Mouse (Mus musculus) hindbrain, embryonic 12.5 days (tissue): Measurements from ENCODE around the gene Ugt1a9. TPM values are rescaled to one million over a fixed set of nuclear protein-coding genes. Genes with fewer than 3 reads are reported as not detected.
A peak's percentile ranks its signal among the peaks of the same experiment; 100 is the strongest.

ENCODE experiments used
- ATAC-seq: fragments of 200-750 bp; cut with Nextera tagmentation; 2 replicates; pipeline ENCODE4 v1.8.0; 2017; ENCODE audit warnings: moderate TSS enrichment; ENCODE audit not compliant: low FRiP score
- H3K27ac ChIP-seq: fragments of 300-500 bp; sonication (generic); 2 replicates; pipeline ENCODE4 v1.5.1; 2016; ENCODE audit warnings: mild to moderate bottlenecking
- H3K27me3 ChIP-seq: fragments of 300-500 bp; sonication (generic); 2 replicates; pipeline ENCODE4 v1.6.1; 2016; ENCODE audit warnings: mild to moderate bottlenecking
- H3K36me3 ChIP-seq: fragments of 300-500 bp; sonication (generic); 2 replicates; pipeline ENCODE4 v1.6.1; 2016; ENCODE audit warnings: mild to moderate bottlenecking
- H3K4me1 ChIP-seq: fragments of 300-500 bp; sonication (generic); 2 replicates; pipeline ENCODE4 v1.6.1; 2016
- H3K4me2 ChIP-seq: fragments of 300-500 bp; sonication (generic); replicated peaks from 2 replicates; pipeline ENCODE4 v1.6.1; 2016; ENCODE audit warnings: mild to moderate bottlenecking
- H3K4me3 ChIP-seq: fragments of 300-500 bp; sonication (generic); 2 replicates; pipeline ENCODE4 v1.5.1; 2016; ENCODE audit warnings: mild to moderate bottlenecking
- H3K9ac ChIP-seq: fragments of 300-500 bp; sonication (generic); 2 replicates; pipeline ENCODE4 v1.6.1; 2016; ENCODE audit warnings: mild to moderate bottlenecking, moderate library complexity
- H3K9me3 ChIP-seq: fragments of 300-500 bp; sonication (generic); replicated peaks from 2 replicates; pipeline ENCODE4 v1.6.1; 2016; ENCODE audit warnings: mild to moderate bottlenecking
- WGBS: fragments of 180-500 bp; shearing (Covaris S2); methylation state at CpG from one replicate; pipeline ENCODE4 v1.1.7; 2016; 5-methylcytosine and 5-hydroxymethylcytosine counted together
- polyA plus RNA-seq: library from polyadenylated mRNA; unstranded; fragments of >200 nt; fragmentation: Nextera tagmentation; extraction: Ambion mirVana; gene quantifications from 2 replicates; pipeline ENCODE4 v1.2.1, GENCODE M21; 2016

Gene Ugt1a9
- polyA plus RNA-seq, 1 experiment from 2014 or later: not detected

- Histone ChIP-seq H3K27me3 (no peaks in the 10 kb centered on the region), H3K4me3 (no peak overlapping the region), H3K9me3 (peaks cover 43% of the 10 kb centered on the region), H3K4me2 (no peak overlapping the region), H3K36me3 (peaks cover 80% of the 10 kb centered on the region), H3K27ac (no peak overlapping the region), H3K9ac (no peak overlapping the region), H3K4me1 (no peaks in the 10 kb centered on the region)
- ATAC-seq: no peak
- 83% methylated on average over 4 of the region's 4 CpGs for WGBS
Measured at GRCm38 (mm10) chr1:88262255-88262654, 191.7 kb downstream of the Ugt1a9 start.

GRCm38 (mm10) chr1:88262961-88263360 is 192.4 kb downstream of the Ugt1a9 start:
- peaks cover 36% of the 10 kb centered on the region for H3K9me3 ChIP-seq
- H3K4me3 ChIP-seq: no peak overlapping the region
- H3K36me3 ChIP-seq: peaks cover 87% of the 10 kb centered on the region
- no peaks in the 10 kb centered on the region for H3K27me3 ChIP-seq
- ATAC-seq: no peak
- H3K4me2 ChIP-seq: no peak overlapping the region
- H3K4me1 ChIP-seq: no peaks in the 10 kb centered on the region
- no peak overlapping the region for H3K27ac ChIP-seq
- H3K9ac ChIP-seq: no peak overlapping the region
- 78% methylated on average over 6 of the region's 6 CpGs for WGBS

GRCm38 (mm10) chr1:88263778-88264177 is 193.2 kb downstream of the Ugt1a9 start:
- no peak overlapping the region for H3K9ac ChIP-seq
- no peaks in the 10 kb centered on the region for H3K4me1 ChIP-seq
- no peak for ATAC-seq
- no peak overlapping the region for H3K4me2 ChIP-seq
- WGBS: 92% methylated on average over 5 of the region's 5 CpGs
- peaks cover 30% of the 10 kb centered on the region for H3K9me3 ChIP-seq
- H3K36me3 ChIP-seq: peaks cover 95% of the 10 kb centered on the region
- no peaks in the 10 kb centered on the region for H3K27me3 ChIP-seq
- no peak overlapping the region for H3K4me3 ChIP-seq
- H3K27ac ChIP-seq: no peak overlapping the region

- no peak overlapping the region for H3K4me3 ChIP-seq
- no peak overlapping the region for H3K9ac ChIP-seq
- 92% methylated on average over 7 of the region's 7 CpGs for WGBS
- peaks cover 27% of the 10 kb centered on the region for H3K9me3 ChIP-seq
- H3K4me2 ChIP-seq: no peak overlapping the region
- H3K27me3 ChIP-seq: no peaks in the 10 kb centered on the region
- H3K36me3 ChIP-seq: peaks cover 99% of the 10 kb centered on the region
- no peak for ATAC-seq
- no peak overlapping the region for H3K27ac ChIP-seq
- H3K4me1 ChIP-seq: no peaks in the 10 kb centered on the region
Measured at GRCm38 (mm10) chr1:88264237-88264868, 193.8 kb downstream of the Ugt1a9 start.

GRCm38 (mm10) chr1:88264869-88265240 is 194.3 kb downstream of the Ugt1a9 start:
- Histone ChIP-seq H3K9ac (no peak overlapping the region), H3K36me3 (peaks cover 99% of the 10 kb centered on the region), H3K27ac (no peak overlapping the region), H3K27me3 (no peaks in the 10 kb centered on the region), H3K9me3 (peaks cover 22% of the 10 kb centered on the region), H3K4me2 (no peak overlapping the region), H3K4me3 (no peak overlapping the region), H3K4me1 (no peaks in the 10 kb centered on the region)
- 77% methylated on average over 4 of the region's 4 CpGs for WGBS
- no peak for ATAC-seq

- Histone ChIP-seq H3K4me3 (no peak overlapping the region), H3K4me1 (no peaks in the 10 kb centered on the region), H3K27me3 (no peaks in the 10 kb centered on the region), H3K36me3 (peaks cover 89% of the 10 kb centered on the region), H3K4me2 (no peak overlapping the region), H3K9ac (no peak overlapping the region), H3K9me3 (peaks cover 17% of the 10 kb centered on the region; the same call in 1 of the 2 replicates), H3K27ac (no peak overlapping the region)
- no peak for ATAC-seq
- 88% methylated on average over 13 of the region's 13 CpGs for whole genome bisulfite sequencing
Measured at GRCm38 (mm10) chr1:88266123-88266522, 195.5 kb downstream of the Ugt1a9 start.

- H3K4me3 ChIP-seq: no peak overlapping the region
- H3K4me1 ChIP-seq: no peaks in the 10 kb centered on the region
- H3K9me3 ChIP-seq: 0 out of 2 replicates have a peak, but pooled peaks cover 13% of the 10 kb centered on the region
- ATAC-seq: 0 out of 2 replicates have a peak, but pooled peaks have one; percentile 0
- no peak overlapping the region for H3K27ac ChIP-seq
- H3K9ac ChIP-seq: no peak overlapping the region
- WGBS: 95% methylated on average over 6 of the region's 6 CpGs
- H3K36me3 ChIP-seq: peaks cover 86% of the 10 kb centered on the region
- H3K27me3 ChIP-seq: no peaks in the 10 kb centered on the region
- no peak overlapping the region for H3K4me2 ChIP-seq
Measured at GRCm38 (mm10) chr1:88267489-88267888, 196.9 kb downstream of the Ugt1a9 start.

- no peak for ATAC-seq
- Histone ChIP-seq H3K36me3 (peaks cover 86% of the 10 kb centered on the region), H3K4me3 (no peak overlapping the region), H3K4me1 (no peaks in the 10 kb centered on the region), H3K9ac (no peak overlapping the region), H3K27ac (no peak overlapping the region), H3K27me3 (no peaks in the 10 kb centered on the region), H3K4me2 (no peak overlapping the region), H3K9me3 (0 out of 2 replicates have a peak, but pooled peaks cover 13% of the 10 kb centered on the region)
- WGBS: 88% methylated on average over 6 of the region's 6 CpGs
Measured at GRCm38 (mm10) chr1:88268070-88268469, 197.5 kb downstream of the Ugt1a9 start.

Other genes with a start within 250 kb of the Ugt1a9 start
- 37.0 and 39.1 TPM in 2 replicates for gene Dgkd, start 217.5 kb upstream of the Ugt1a9 start, polyA plus RNA-seq
- 35.9 and 37.2 TPM in 2 replicates for gene Usp40, start 62.2 kb upstream of the Ugt1a9 start, polyA plus RNA-seq
- not detected in 2 replicates for gene Ugt1a10, start 15.4 kb upstream of the Ugt1a9 start, polyA plus RNA-seq
- not detected in 2 replicates for gene Ugt1a8, start 17.0 kb downstream of the Ugt1a9 start, polyA plus RNA-seq
- gene Ugt1a7c, start 24.3 kb downstream of the Ugt1a9 start, polyA plus RNA-seq: 0.80 and 1.4 TPM in 2 replicates
- gene Ugt1a6b, start 32.5 kb downstream of the Ugt1a9 start, polyA plus RNA-seq: 0.47 and 1.0 TPM in 2 replicates
- gene Ugt1a6a, start 64.0 kb downstream of the Ugt1a9 start, polyA plus RNA-seq: 1.0 and 1.9 TPM in 2 replicates
- not detected in 2 replicates for gene Ugt1a5, start 95.2 kb downstream of the Ugt1a9 start, polyA plus RNA-seq
- 0.10 and 0.12 TPM in 2 replicates for gene Ugt1a2, start 129.8 kb downstream of the Ugt1a9 start, polyA plus RNA-seq
- gene Dnajb3, start 135.0 kb downstream of the Ugt1a9 start, polyA plus RNA-seq: 14.1 and 19.0 TPM in 2 replicates
- gene Ugt1a1, start 141.2 kb downstream of the Ugt1a9 start, polyA plus RNA-seq: not detected in 2 replicates
- gene Mroh2a, start 156.2 kb downstream of the Ugt1a9 start, polyA plus RNA-seq: 1.0 and 1.3 TPM in 2 replicates
- gene Hjurp, start 206.8 kb downstream of the Ugt1a9 start, polyA plus RNA-seq: 167 and 169 TPM in 2 replicates
- gene Trpm8, start 206.9 kb downstream of the Ugt1a9 start, polyA plus RNA-seq: not detected in 2 replicates